Mouse (Mus musculus): ENCODE data around the gene Cep170.
A peak's percentile ranks its signal among the peaks of the same experiment; 100 is the strongest.

Cep170 gene

DNA sequence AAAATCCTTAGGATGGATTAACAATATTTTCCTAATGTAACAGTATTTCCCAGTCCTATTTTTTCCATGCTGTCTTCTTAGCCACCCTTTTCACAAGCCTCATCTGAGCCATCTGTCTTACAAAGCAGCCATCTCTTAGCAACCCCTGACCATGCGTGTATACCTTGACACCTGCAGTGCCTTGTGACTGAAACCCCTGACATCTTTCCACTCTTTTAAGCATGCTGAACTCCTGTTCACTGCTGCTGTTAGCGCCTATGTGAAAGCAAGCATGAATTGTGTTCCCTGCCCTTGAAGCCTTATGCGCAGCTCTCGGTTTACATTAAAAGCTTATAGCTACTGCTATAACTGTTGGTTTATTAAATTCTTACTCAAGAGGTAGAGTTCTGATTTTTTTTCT is 11.2 kb upstream of the Cep170 start:
- DNase-seq (ENCODE audit: low read depth, low spot score) = no peak

DNA sequence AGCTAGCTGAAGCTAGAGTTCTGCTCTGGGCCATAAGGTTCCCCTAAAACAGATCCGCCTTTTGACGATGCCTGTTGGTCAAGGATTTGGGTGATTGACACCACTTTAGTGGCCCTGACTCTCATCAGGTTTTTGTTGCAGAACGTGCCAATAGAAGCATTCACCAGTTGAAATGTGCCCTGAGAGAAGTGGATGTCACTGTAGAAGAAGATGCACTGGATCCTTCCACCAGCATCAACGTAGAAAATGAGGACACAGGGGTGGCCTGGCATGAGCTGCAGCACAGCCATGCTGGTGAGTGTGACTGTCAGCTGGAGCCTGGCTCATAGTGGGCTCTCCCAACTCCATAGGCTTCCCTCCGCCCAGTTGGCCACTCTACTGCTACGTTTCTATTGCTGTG is 10.7 kb upstream of the Cep170 start:
- DNase-seq (ENCODE audit: low read depth, low spot score) = no peak

DNA sequence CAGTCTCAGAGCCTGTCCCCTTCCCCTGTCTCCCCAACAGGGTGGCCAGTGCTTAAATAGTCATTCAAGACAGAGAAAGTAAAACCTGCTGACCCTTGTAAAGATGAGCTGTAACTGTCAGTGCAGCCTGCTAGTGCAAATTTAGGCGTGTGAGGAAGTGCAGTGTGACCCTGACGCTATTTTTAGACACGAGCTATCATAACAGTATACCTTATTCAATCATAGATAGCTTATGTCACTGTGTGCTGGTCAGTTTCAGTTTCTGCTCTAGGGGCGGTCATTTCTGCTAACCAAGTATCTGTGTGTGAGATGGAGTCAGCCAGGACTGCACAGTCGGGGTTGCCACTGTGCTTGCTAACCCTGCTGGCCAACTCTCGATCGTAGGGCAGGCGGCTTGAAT is 10.0 kb upstream of the Cep170 start:
- DNase-seq (ENCODE audit: low read depth, low spot score) = no peak

GRCm38 (mm10) chr1:176822949-176823348 is 9.1 kb upstream of the Cep170 start:
- no peak for DNase-seq (ENCODE audit: low read depth, low spot score)

DNA sequence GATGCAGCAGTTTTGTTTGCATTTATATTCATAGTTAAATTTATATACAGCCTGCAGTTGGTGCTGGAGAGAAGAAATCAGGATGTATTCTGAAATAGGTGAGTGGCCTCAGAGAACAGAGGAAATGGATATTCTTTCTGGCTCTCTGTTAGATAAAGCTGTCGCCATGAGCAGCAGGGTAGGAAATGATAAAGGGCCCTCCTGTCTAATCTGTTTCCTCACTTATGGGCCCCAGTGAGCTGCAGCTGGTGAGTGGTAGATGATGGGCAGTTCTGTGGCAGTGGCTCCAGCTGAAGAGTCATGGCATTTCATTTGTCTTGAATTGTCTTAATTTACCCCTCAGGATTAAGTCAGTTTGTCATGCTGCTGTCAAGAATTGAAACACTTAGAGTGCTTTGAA is 8.1 kb upstream of the Cep170 start:
- no peak for DNase-seq (ENCODE audit: low read depth, low spot score)

- no peak for DNase-seq (ENCODE audit: low read depth, low spot score)
Measured at GRCm38 (mm10) chr1:176818763-176819162, 4.9 kb upstream of the Cep170 start.

DNA sequence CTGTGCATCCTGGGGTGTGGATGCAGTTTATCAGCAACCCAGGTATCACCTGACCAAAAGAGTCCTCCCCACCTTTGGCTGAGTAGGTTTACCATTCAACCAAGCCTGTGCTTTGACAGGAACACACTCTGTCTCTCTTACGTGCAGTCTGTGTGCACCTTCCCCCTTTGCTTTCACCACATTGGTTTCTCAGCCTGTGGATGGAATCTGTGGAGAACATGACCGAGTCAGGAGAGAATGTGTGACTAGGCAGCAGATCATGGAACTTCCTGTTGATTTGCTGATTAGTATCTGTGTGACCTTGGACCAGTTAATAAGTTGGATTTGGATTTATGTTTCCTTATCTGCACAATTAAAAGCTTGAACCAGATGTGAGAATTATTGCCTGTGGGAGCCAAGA is 4.3 kb upstream of the Cep170 start:
- no peak for DNase-seq (ENCODE audit: low read depth, low spot score)

DNA sequence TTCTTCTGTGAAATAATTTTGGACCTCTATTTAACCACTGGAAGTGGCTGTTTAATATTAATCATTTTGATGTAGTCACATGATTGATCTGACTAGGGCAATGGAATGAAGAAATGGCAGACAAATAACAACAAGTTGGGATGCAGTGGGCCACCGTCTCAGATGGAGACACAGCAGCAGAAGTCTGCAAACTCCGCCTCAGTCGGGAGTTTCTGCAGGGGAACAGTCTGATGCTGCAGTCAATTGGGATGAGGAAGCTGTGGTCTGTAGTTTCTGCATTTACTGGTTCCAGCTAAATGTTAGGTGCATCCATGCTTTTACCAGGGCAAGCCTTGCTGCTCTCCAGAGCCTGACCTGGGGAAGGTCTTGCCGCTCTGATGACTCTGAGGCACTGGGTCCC is 2.9 kb upstream of the Cep170 start:
- DNase-seq (ENCODE audit: low read depth, low spot score) = no peak

- DNase-seq (ENCODE audit: low read depth, low spot score) = peak; percentile 95
Measured at GRCm38 (mm10) chr1:176814591-176815062, 760 bp upstream of the Cep170 start, which contains the start of gene Sdccag8. Gene Sdccag8, plus strand, starts transcription at chr1:176814660.

- peak; percentile 63 for DNase-seq (ENCODE audit: low read depth, low spot score)
Measured at GRCm38 (mm10) chr1:176813292-176814035, 403 bp downstream of the Cep170 start.

GRCm38 (mm10) chr1:176812491-176813291 is 1.2 kb downstream of the Cep170 start:
- no peak for DNase-seq (ENCODE audit: low read depth, low spot score)

DNA sequence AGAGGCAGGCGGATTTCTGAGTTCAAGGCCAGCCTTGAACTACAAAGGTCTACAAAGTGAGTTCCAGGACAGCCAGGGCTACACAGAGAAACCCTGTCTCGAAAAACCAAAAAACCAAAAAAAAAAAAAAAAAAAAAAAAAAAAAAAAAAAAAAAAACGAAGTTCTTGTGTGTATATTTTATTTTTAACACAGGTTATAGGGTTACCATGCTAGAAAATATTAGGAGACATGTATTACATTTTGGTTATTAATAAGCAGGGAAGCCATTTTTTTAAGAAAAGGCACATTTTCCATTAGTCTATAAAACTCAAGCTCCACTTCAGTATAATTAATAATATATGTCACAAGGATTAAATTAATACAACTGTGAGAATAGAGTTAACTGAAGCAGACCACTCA is 2.0 kb downstream of the Cep170 start:
- no peak for DNase-seq (ENCODE audit: low read depth, low spot score)

GRCm38 (mm10) chr1:176810161-176810560 is 3.7 kb downstream of the Cep170 start:
- no peak for DNase-seq (ENCODE audit: low read depth, low spot score)

- DNase-seq (ENCODE audit: low read depth, low spot score) = peak; percentile 83
Measured at GRCm38 (mm10) chr1:176800728-176801365, 13.0 kb downstream of the Cep170 start.

- DNase-seq (ENCODE audit: low read depth, low spot score) = no peak
Measured at GRCm38 (mm10) chr1:176798673-176799072, 15.2 kb downstream of the Cep170 start.

DNA sequence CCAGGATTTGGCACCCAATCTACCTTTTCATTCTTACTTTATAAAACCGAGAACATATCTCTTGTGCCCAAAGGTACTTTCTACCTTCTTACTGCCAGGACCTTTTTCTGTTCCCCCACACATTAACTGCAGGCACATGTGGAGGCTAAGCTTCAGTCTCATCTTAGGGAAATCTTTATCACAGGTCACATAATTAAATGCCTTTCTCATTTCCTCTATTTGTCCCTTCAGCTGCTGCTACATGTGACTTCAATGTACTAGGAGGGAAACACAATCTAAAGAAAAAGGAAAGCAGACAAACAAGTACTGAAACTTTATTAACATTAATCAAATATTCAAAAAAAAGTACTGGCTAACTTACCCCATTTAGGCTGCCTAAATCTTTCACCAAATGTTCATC is 21.7 kb downstream of the Cep170 start:
- no peak for DNase-seq (ENCODE audit: low read depth, low spot score)

DNA sequence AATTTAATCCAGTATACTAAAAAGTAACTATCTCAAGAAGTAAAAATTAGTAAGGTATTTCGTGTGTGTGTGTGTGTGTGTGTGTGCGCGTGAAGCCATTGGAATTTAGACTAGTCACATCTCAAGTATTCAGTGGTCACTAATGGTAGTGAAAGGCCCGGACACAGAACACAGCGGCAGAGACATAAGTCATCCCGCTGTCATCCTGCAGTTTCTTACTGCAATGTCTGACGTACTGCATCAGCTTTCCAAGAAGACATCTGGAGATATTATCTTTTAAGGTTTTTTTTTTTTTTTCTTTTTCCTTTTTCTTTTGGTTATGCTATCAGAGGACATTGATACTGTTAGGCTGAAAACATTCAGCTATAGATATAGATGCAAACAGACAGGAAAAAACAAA is 24.5 kb downstream of the Cep170 start:
- DNase-seq (ENCODE audit: low read depth, low spot score) = no peak

DNA sequence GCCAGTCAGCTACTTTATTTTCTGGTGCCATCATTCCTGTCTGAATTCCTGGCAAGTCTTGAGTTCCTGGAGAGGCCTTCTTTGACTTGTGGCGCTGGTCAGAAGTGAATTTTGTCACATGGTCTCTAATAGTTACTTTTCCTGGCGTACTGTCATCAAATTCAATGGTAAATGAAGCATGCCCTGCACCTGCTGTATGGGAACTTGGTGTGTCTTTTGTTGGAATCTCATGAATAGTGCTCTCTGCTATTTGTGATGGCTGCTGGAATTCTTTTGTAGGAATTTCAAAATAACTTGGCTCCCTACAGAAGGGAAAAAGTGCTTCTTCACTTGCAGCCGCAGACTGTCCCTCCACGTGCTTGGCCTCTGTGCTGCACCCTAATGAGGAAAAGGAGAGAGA is 39.3 kb downstream of the Cep170 start:
- no peak for DNase-seq (ENCODE audit: low read depth, low spot score)

DNA sequence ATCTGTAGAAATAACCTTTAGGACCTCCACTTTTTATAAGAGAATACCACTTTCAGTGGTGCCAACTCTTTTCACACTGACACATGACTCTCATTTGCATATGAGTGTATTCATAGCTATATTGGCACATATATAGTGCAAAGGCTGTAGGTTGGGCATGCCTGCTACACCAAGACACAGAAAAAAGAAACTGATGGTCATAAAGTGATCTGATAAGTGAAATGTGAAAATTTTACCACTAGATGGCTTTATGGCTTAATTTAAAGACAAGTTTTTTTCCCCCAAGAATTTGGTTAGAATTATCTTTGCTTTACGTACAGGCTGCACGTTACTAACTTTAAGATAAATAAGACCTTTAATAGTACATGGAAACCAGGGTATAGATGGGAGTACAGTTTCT is 51.6 kb downstream of the Cep170 start:
- peak; percentile 2 for DNase-seq (ENCODE audit: low read depth, low spot score)

GRCm38 (mm10) chr1:176760673-176761072 is 53.2 kb downstream of the Cep170 start:
- no peak for DNase-seq (ENCODE audit: low read depth, low spot score)

GRCm38 (mm10) chr1:176755586-176755985 is 58.3 kb downstream of the Cep170 start:
- no peak for DNase-seq (ENCODE audit: low read depth, low spot score)
